Mouse (Mus musculus) liver, postnatal 0 days (tissue): ENCODE measurements at regions not wholly inside any gene's neighbourhood (a gene's known extent, or its start where the extent isn't known, plus 50 kb on each side); places are given as distances from the start of the nearest gene placed in this dataset.

Experiments used
- CTCF ChIP-seq: sonication (generic); IDR thresholded peaks from 2 replicates; pipeline ENCODE4 v1.5.1; 2016; ENCODE audit warnings: antibody characterized with exemption, low read depth
- EP300 ChIP-seq: IDR thresholded peaks from 2 replicates; pipeline ENCODE4 v1.6.1; 2016; ENCODE audit warnings: antibody characterized with exemption, low read depth, mild to moderate bottlenecking

GRCm38 (mm10) chr15:86962921-86963320 is 581.2 kb upstream of the Fam19a5 start:
- TF ChIP-seq CTCF (no peak), EP300 (no peak)
